Mouse (Mus musculus) bone marrow macrophage, adult 2 months (primary cell): ENCODE measurements around the gene Traf3ip3. TPM values are rescaled to one million over a fixed set of nuclear protein-coding genes. Genes with fewer than 3 reads are reported as not detected.

Source experiments
- H3K27ac ChIP-seq: 2 replicates; pipeline ENCODE4 v1.5.1; 2012; ENCODE audit warnings: low read depth, low read length; ENCODE audit not compliant: insufficient read depth
- H3K4me1 ChIP-seq: 2 replicates; pipeline ENCODE4 v1.6.1; 2012; ENCODE audit warnings: low read length; ENCODE audit not compliant: control insufficient read depth, insufficient read depth
- H3K4me3 ChIP-seq: 2 replicates; pipeline ENCODE4 v1.5.1; 2012; ENCODE audit warnings: mild to moderate bottlenecking, low read length, moderate library complexity; ENCODE audit not compliant: insufficient read depth
- CTCF ChIP-seq: IDR thresholded peaks from 2 replicates; pipeline ENCODE4 v1.5.1; 2012; ENCODE audit warnings: low read depth, mild to moderate bottlenecking, low read length, moderate library complexity
- POLR2A ChIP-seq: IDR thresholded peaks from 2 replicates; pipeline ENCODE4 v1.6.1; 2012; ENCODE audit warnings: mild to moderate bottlenecking, low read depth, low read length, borderline replicate concordance
- polyA plus RNA-seq: library from polyadenylated mRNA; stranded (reverse); fragments of >200 nt; gene quantifications from 2 replicates; pipeline ENCODE4 v1.2.4, GENCODE M21; 2012; ENCODE audit not compliant: missing spikeins, insufficient read depth, insufficient read length

Traf3ip3 gene
- polyA plus RNA-seq, 1 experiment = 48.6 TPM

GRCm38 (mm10) chr1:193172991-193173809 lies 28.3 kb downstream of the Traf3ip3 start:
- Histone ChIP-seq H3K4me1 (peaks cover 23% of the 10 kb centered on the region), H3K4me3 (peak overlapping the region; percentile 74), H3K27ac (peak overlapping the region; percentile 66)
- TF ChIP-seq CTCF (no peak), POLR2A (no peak)

- TF ChIP-seq POLR2A = no peak
- no peak for TF ChIP-seq CTCF
- H3K27ac ChIP-seq = no peak overlapping the region
- no peak overlapping the region for H3K4me3 ChIP-seq
- H3K4me1 ChIP-seq = peaks cover 21% of the 10 kb centered on the region
Measured at GRCm38 (mm10) chr1:193169856-193170255, 31.6 kb downstream of the Traf3ip3 start.

- Histone ChIP-seq H3K27ac (no peak overlapping the region), H3K4me1 (peaks cover 16% of the 10 kb centered on the region), H3K4me3 (no peak overlapping the region)
- no peak for TF ChIP-seq POLR2A
- TF ChIP-seq CTCF = no peak
Measured at GRCm38 (mm10) chr1:193169228-193169627, 32.3 kb downstream of the Traf3ip3 start.

GRCm38 (mm10) chr1:193167746-193168145 lies 33.8 kb downstream of the Traf3ip3 start, which contains the start of gene A130010J15Rik:
A130010J15Rik (plus strand) TSS chr1:193168046.
- no peak within 1 kb of the TSS for H3K4me3 ChIP-seq
- no peak within 1 kb of the TSS for H3K27ac ChIP-seq
- peaks cover 13% of the 10 kb centered on the region for H3K4me1 ChIP-seq
- TF ChIP-seq POLR2A = no peak
- no peak for TF ChIP-seq CTCF

- H3K27ac ChIP-seq = peak overlapping the region; percentile 15
- peaks cover 23% of the 10 kb centered on the region for H3K4me1 ChIP-seq
- H3K4me3 ChIP-seq = no peak overlapping the region
- no peak for TF ChIP-seq CTCF
- no peak for TF ChIP-seq POLR2A
Measured at GRCm38 (mm10) chr1:193160317-193161032, 41.0 kb downstream of the Traf3ip3 start.

GRCm38 (mm10) chr1:193159613-193160012 lies 41.9 kb downstream of the Traf3ip3 start:
- no peak overlapping the region for H3K4me3 ChIP-seq
- TF ChIP-seq CTCF (no peak), POLR2A (no peak)
- H3K27ac ChIP-seq = peak overlapping the region; percentile 15; the same call in 1 of the 2 replicates

GRCm38 (mm10) chr1:193159163-193159562 lies 42.3 kb downstream of the Traf3ip3 start:
- TF ChIP-seq POLR2A (no peak), CTCF (no peak)
- peaks cover 23% of the 10 kb centered on the region for H3K4me1 ChIP-seq
- H3K27ac ChIP-seq = no peak overlapping the region
- no peak overlapping the region for H3K4me3 ChIP-seq

More at GRCm38 (mm10) chr1:193159613-193160012, 41.9 kb downstream of the Traf3ip3 start:
- peaks cover 23% of the 10 kb centered on the region for H3K4me1 ChIP-seq

GRCm38 (mm10) chr1:193157111-193157492 lies 44.4 kb downstream of the Traf3ip3 start:
- Histone ChIP-seq H3K4me3 (no peak overlapping the region), H3K4me1 (peaks cover 23% of the 10 kb centered on the region), H3K27ac (no peak overlapping the region)
- TF ChIP-seq POLR2A (no peak), CTCF (no peak)

- H3K4me1 ChIP-seq = peaks cover 23% of the 10 kb centered on the region
Measured at GRCm38 (mm10) chr1:193156316-193157110, 45.0 kb downstream of the Traf3ip3 start.

GRCm38 (mm10) chr1:193153561-193153960 lies 47.9 kb downstream of the Traf3ip3 start:
- no peak overlapping the region for H3K4me3 ChIP-seq
- peaks cover 10% of the 10 kb centered on the region for H3K4me1 ChIP-seq
- TF ChIP-seq CTCF (no peak), POLR2A (no peak)
- no peak overlapping the region for H3K27ac ChIP-seq

More at GRCm38 (mm10) chr1:193156316-193157110, 45.0 kb downstream of the Traf3ip3 start:
- TF ChIP-seq CTCF (no peak), POLR2A (no peak)
- Histone ChIP-seq H3K27ac (no peak overlapping the region), H3K4me3 (no peak overlapping the region)
